Mouse (Mus musculus) olfactory bulb, adult 2 months (tissue): Measurements from ENCODE around the gene Sept12. TPM values are rescaled to one million over a fixed set of nuclear protein-coding genes. Genes with fewer than 3 reads are reported as not detected.
A peak's percentile ranks its signal among the peaks of the same experiment; 100 is the strongest.

Experiments used
- H3K27ac ChIP-seq: fragments of 200-500 bp; 2 replicates; pipeline ENCODE4 v1.5.1; 2012; ENCODE audit warnings: low read depth, low read length; ENCODE audit not compliant: insufficient read depth
- H3K4me1 ChIP-seq: fragments of 200-500 bp; 2 replicates; pipeline ENCODE4 v1.6.1; 2012; ENCODE audit warnings: low read length; ENCODE audit not compliant: control insufficient read depth, insufficient read depth
- H3K4me3 ChIP-seq: fragments of 200-500 bp; 2 replicates; pipeline ENCODE4 v1.5.1; 2012; ENCODE audit warnings: mild to moderate bottlenecking, low read depth, low read length, moderate library complexity; ENCODE audit not compliant: insufficient read depth
- CTCF ChIP-seq: fragments of 200-500 bp; IDR thresholded peaks from 2 replicates; pipeline ENCODE4 v1.5.1; 2012; ENCODE audit warnings: low read depth, mild to moderate bottlenecking, low read length, moderate library complexity; ENCODE audit not compliant: insufficient read depth
- POLR2A ChIP-seq: fragments of 200-500 bp; IDR thresholded peaks from 2 replicates; pipeline ENCODE4 v1.6.1; 2012; ENCODE audit warnings: mild to moderate bottlenecking, low read depth, low read length, moderate library complexity; ENCODE audit not compliant: insufficient read depth
- WGBS: fragments of 180-500 bp; shearing (Covaris S2); methylation state at CpG from one replicate; pipeline ENCODE4 v1.1.7; 2018; 5-methylcytosine and 5-hydroxymethylcytosine counted together
- polyA plus RNA-seq: library from polyadenylated mRNA; stranded (reverse); fragments of >200 nt; gene quantifications from 2 replicates; pipeline ENCODE4 v1.2.4, GENCODE M21; 2012; ENCODE audit warnings: low replicate concordance; ENCODE audit not compliant: missing spikeins, insufficient read depth, insufficient read length

Gene Sept12
- polyA plus RNA-seq, 1 experiment: not detected

DNA sequence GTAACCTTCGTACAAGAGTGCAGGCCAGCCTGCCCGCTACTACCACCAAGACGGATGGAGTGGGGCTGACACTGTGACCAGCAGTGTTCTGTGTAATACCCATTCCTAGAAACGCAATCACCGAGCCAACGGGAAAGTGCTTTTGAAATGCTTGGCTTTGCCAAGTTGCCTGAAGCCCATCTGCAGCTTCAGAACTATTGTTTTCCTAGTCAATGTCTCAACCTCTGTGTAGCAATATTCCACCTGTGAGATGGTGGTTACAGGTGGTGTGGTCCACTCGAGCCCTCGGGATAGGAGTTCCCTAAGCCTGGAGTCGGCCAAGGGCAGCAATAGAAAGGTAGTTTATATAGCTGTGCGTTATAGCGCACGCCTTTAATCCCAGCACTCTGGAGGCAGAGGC, 12.9 kb downstream of the Sept12 start:
- WGBS: 92% methylated on average over 12 of the region's 12 CpGs
- H3K4me3 ChIP-seq: no peak overlapping the region

DNA sequence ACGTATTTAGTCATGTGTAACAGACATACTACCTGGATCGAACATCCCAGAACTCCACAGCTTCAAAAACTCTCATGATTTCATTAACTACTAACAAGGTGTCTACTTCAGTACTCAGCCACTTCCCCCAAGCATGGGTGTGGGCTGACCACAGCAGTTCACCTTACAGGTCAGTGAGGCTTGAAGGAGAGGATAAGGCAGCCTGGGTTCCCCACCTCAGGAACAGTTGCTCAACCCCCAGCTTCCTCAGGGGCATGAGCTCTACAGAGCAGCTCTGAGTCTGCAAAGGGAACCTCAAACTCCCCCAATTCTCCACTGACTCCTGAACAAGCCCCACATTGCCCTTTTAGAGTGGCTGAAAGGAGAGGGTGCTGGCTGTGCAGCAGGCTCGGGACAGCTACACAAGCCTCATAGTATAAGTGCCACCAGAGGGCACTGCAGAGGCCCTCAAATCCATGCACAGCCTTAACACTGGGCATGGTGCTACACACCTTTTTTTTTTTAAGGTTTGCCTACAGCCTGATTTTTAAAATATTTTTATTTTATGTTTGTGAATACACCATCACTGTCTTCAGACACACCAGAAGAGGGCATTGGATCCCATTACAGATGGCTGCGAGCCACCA, 17.8 kb downstream of the Sept12 start:
- no peak overlapping the region for H3K4me3 ChIP-seq
- H3K4me1 ChIP-seq: peaks cover 16% of the 10 kb centered on the region
- TF ChIP-seq CTCF (peak; percentile 17; the same call in 1 of the 2 replicates), POLR2A (no peak)
- 76% methylated on average over 4 of the region's 4 CpGs for WGBS
- H3K27ac ChIP-seq: no peak overlapping the region

More for the DNA sequence above, 12.9 kb downstream of the Sept12 start:
- Histone ChIP-seq H3K4me1 (peaks cover 3% of the 10 kb centered on the region; the same call in 1 of the 2 replicates), H3K27ac (no peak overlapping the region)
- no peak for TF ChIP-seq CTCF
- no peak for TF ChIP-seq POLR2A

DNA sequence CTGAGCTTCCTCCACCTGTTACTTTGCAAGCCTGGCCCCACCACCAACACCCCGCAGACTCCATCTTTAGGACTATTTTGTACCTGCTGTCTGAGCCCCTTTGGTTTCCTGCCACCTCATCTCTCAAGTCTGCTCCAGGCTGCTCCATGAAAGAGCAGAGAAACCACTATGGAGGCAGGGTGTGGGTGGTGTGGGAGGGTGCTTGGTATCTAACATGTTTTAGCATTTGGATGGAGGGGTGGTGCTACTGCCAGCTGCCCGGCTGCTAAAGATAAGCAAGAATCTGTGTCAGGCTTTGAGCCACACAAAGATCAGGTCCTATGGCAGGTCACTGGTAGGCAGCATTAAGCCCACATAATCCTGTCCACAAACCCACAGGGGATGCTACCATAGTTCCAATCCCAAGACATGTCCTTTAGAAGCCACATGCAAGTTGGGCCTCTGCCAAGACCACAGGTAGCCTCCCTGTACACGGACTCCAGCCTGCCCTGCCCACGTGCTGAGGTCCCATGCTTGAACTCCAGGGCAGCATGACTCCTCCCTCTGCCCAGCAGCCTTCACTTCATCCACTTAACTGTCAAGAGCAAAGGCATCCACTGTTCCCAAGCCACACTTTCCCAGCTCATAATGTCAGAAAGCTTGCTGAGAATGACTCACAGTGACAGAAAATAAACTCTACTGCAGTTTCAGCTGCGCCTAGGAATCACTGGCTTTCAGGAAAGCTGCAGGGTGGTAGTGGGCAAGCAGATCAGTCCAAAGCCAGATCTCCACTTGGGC, 19.2 kb downstream of the Sept12 start:
- TF ChIP-seq POLR2A (no peak), CTCF (no peak)
- WGBS: 46% methylated on average over 5 of the region's 5 CpGs
- Histone ChIP-seq H3K27ac (peak overlapping the region; percentile 40), H3K4me1 (peaks cover 16% of the 10 kb centered on the region), H3K4me3 (no peak overlapping the region)

DNA sequence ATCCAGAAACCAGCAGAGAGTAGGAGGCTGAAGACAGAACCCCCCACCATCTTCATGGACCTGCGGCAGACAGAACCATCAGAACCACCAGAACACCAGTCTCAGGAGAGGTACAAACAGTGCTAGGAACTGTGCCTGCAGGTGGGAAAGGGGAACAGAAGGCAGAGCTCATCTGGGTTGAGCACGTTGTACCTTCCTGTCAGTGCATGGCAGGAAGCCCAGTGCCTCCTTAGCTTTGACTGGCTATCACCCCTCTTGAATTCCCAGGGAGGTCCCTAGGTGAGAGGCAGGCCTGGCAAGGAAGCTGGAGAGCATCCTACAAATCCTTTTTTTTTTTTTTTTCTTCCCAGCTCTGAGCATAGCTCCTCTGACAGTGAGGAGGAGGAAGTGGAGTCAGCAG, 21.5 kb downstream of the Sept12 start:
- H3K4me3 ChIP-seq: no peak overlapping the region
- no peak overlapping the region for H3K27ac ChIP-seq
- TF ChIP-seq CTCF: no peak
- no peak for TF ChIP-seq POLR2A
- WGBS: 65% methylated on average over 2 of the region's 2 CpGs
- peaks cover 20% of the 10 kb centered on the region for H3K4me1 ChIP-seq

DNA sequence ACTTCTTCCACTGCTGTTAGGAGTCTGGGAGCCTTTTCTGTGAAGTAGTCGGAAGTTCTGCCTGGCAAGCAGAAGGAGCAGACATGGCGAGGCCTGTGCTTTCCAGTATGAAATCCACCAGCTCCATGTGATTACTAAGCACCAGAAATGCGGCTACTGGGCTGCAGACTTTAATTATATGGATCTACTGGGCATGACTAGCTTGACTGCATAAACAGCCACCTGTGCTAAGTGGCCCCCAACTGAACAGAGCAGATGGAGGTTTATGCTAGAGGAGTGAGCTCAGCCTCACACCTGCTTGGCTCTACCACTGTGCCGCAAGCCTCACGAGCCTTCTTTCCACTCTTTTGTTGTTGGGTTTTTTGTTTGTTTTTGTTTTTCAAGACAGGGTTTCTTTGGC, 23.1 kb downstream of the Sept12 start:
- 77% methylated on average over 5 of the region's 5 CpGs for WGBS
- TF ChIP-seq CTCF (no peak), POLR2A (no peak)
- Histone ChIP-seq H3K4me3 (no peak overlapping the region), H3K4me1 (peaks cover 16% of the 10 kb centered on the region), H3K27ac (no peak overlapping the region)

DNA sequence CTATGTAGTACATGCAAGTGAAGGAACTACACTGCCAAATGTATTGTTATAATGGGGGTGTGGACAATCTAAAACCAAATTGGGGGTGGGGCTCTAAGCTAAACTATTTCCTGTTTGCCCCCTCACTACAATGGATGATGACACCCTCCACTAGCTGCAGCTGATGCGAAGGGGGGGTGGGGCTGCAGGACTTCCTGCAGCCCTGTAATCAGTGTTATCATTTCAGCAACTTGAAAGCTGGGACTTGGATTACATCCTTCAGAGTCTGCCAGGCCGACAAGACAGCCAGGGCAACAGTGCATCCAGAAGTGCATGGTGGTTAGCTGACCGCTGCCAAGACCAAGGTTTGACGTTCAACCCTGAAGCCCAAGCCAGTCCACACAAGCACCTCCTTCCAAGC, 26.0 kb downstream of the Sept12 start:
- H3K4me3 ChIP-seq: no peak overlapping the region
- no peak overlapping the region for H3K27ac ChIP-seq
- TF ChIP-seq CTCF (no peak), POLR2A (no peak)
- WGBS: 79% methylated on average over 4 of the region's 4 CpGs
- H3K4me1 ChIP-seq: peaks cover 3% of the 10 kb centered on the region; the same call in 1 of the 2 replicates

DNA sequence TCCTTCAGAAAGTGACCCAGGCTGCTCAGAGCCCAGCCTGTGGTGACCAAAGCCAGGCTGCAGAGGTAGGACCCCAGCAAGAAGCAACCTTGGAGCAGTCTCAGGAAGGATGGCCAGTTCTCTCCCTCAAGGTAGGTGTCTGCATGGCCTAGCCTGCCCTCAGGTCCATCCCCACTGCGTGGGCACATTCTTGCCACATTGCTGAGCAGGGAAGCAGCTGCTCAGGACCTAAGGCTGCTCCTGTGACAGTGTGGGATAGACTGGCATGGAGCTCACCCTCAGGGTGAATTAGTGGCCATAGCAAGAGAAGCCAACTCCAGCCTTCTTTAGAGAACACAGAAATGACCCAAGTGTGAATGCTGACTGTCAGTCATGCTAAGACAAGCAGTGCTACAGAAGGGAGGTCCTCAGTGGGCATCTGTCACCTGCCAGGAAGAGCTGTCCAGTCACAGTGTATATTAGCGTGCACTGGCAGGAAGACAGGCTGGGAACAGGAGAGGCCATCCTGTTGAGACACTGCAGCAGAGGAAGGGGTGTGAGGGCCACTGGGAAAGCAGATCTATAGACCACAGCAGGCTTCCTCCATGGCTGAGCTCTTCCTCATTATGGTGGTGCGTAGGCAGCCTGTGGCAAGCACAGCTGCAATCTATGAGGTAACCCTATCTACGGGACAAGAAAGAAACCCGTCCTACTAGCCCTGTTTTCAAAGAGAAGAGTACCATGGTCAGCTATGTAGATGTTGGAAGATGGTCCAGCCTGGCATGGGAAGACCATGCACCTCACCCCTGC, 28.4 kb downstream of the Sept12 start:
- no peak overlapping the region for H3K27ac ChIP-seq
- WGBS: 87% methylated on average over 5 of the region's 5 CpGs
- no peak overlapping the region for H3K4me3 ChIP-seq
- TF ChIP-seq CTCF (no peak), POLR2A (no peak)
- H3K4me1 ChIP-seq: peaks cover 6% of the 10 kb centered on the region

DNA sequence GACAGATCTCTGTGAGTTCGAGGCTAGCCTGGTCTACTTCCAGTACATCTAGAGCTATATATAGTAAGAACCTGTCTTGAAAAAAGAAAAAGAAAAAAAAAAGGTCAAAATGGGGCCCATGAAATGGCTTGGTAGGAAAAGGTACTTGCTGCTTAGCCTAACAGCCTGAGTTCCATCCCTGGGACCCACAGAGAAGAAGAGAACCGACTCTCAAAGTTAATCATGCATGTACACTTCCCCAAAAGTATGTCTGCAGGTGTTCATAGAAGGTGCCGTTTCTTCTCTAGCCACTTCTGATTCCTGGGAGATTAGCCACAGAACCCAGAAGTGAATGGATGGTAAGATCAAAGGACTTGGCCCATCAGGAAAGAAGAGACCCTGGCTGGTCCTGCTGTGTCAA, 29.2 kb downstream of the Sept12 start:
- TF ChIP-seq POLR2A (no peak), CTCF (no peak)
- WGBS: 74% methylated on average over 3 of the region's 3 CpGs
- Histone ChIP-seq H3K27ac (no peak overlapping the region), H3K4me3 (no peak overlapping the region), H3K4me1 (peaks cover 6% of the 10 kb centered on the region)
